Mouse (Mus musculus): Measurements from ENCODE around the gene Nkpd1. TPM values are rescaled to one million over a fixed set of nuclear protein-coding genes. Genes with fewer than 3 reads are reported as not detected.

Gene Nkpd1
- total and polyA plus RNA-seq, 3 experiments: 1.1 to 2.1 (median 1.9) TPM

DNA sequence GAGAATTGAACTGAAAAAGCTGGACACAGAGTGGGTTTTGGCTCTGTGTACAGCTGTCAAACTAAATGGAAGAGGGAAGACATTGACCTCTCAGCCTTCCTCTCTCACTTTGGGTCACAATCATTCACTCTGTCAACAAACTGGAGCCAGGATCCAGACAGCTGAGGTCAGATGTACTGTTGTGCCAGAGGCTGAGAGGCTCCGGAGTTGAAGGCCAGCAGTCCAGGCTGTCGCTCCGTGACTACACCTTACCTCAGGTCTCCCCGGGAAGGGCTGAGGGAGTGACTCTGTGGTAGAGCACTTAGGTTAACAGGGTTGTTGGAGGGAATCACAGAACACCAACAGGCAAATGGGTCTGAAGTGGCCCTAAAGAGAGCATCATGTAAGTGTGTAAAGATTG, 19.3 kb upstream of the Nkpd1 start:
- TF ChIP-seq RCOR1 (conservative IDR thresholded peaks at IDR 0.05; ENCODE audit: low read depth, low read length): no peak
- TF ChIP-seq POLR2AphosphoS2 (IDR thresholded peaks at IDR 0.05; ENCODE audit: low read depth, low read length): no peak
- TF ChIP-seq NELFE (IDR thresholded peaks at IDR 0.05; ENCODE audit: low read depth, low read length): no peak
- no peak for TF ChIP-seq MAZ (IDR thresholded peaks at IDR 0.05; ENCODE audit: low read depth, low read length)
- no peak for TF ChIP-seq SIN3A (IDR thresholded peaks at IDR 0.05; ENCODE audit: low read length)
- TF ChIP-seq MYC (IDR thresholded peaks at IDR 0.05; ENCODE audit: low read depth, low read length): no peak
- no peak for TF ChIP-seq MXI1 (IDR thresholded peaks at IDR 0.05; ENCODE audit: low read depth, low read length)
- TF ChIP-seq UBTF (IDR thresholded peaks at IDR 0.05; ENCODE audit: low read depth, low read length): no peak
- no peak for TF ChIP-seq MEF2A (IDR thresholded peaks at IDR 0.05; ENCODE audit: borderline replicate concordance, low read depth, low read length)
- TF ChIP-seq KAT2A (IDR thresholded peaks at IDR 0.05; ENCODE audit: insufficient replicate concordance, low read length): no peak
- no peak for TF ChIP-seq GABPA (IDR thresholded peaks at IDR 0.05; ENCODE audit: insufficient replicate concordance, low read depth, low read length)
- TF ChIP-seq ELF1 (IDR thresholded peaks at IDR 0.05; ENCODE audit: low read depth, low read length): no peak
- no peak for TF ChIP-seq MAX (IDR thresholded peaks at IDR 0.05; ENCODE audit: low read length)
- no peaks in the 10 kb centered on the region for H3K4me1 ChIP-seq (ENCODE audit: control insufficient read depth in 1 of 2, insufficient read depth in 2 of 2)
- H3K4me3 ChIP-seq (replicated peaks in 1 of 3; ENCODE audit: low read depth in 2 of 3, low read length in 2 of 3, poor library complexity in 1 of 3): no peak overlapping the region
- H3K36me3 ChIP-seq (replicated peaks in 1 of 2; ENCODE audit: control insufficient read depth in 1 of 2, insufficient read depth in 1 of 2, low read length in 1 of 2): no peaks in the 10 kb centered on the region
- dilution Hi-C loops (cut with MboI; ENCODE audit: extremely low pct_ligation_motif_present, extremely low pct_unique_long_range_greater_than_20kb, low sequenced_read_pairs): no loop called here
- DNase-seq (ENCODE audit: extremely low read depth): no peak
- H3K27ac ChIP-seq (ENCODE audit: insufficient read depth, low read depth): no peak overlapping the region
- peaks cover 37% of the 10 kb centered on the region for H3K27me3 ChIP-seq (replicated peaks)
- no peak overlapping the region for H3K4me2 ChIP-seq (ENCODE audit: insufficient read depth, low read depth, poor library complexity, severe bottlenecking)
- no peaks in the 10 kb centered on the region for H3K9me3 ChIP-seq (replicated peaks; ENCODE audit: low read length)
- in situ Hi-C loops (cut with MboI; ENCODE audit: low pct_ligation_motif_present, low pct_unique_long_range_greater_than_20kb, low sequenced_read_pairs): no loop called here
- H3K9ac ChIP-seq (ENCODE audit: insufficient read depth, low read depth): no peak overlapping the region
- no peaks in the 10 kb centered on the region for H3K79me2 ChIP-seq (replicated peaks; ENCODE audit: control insufficient read depth, extremely low read depth, insufficient read depth, poor library complexity, severe bottlenecking)

DNA sequence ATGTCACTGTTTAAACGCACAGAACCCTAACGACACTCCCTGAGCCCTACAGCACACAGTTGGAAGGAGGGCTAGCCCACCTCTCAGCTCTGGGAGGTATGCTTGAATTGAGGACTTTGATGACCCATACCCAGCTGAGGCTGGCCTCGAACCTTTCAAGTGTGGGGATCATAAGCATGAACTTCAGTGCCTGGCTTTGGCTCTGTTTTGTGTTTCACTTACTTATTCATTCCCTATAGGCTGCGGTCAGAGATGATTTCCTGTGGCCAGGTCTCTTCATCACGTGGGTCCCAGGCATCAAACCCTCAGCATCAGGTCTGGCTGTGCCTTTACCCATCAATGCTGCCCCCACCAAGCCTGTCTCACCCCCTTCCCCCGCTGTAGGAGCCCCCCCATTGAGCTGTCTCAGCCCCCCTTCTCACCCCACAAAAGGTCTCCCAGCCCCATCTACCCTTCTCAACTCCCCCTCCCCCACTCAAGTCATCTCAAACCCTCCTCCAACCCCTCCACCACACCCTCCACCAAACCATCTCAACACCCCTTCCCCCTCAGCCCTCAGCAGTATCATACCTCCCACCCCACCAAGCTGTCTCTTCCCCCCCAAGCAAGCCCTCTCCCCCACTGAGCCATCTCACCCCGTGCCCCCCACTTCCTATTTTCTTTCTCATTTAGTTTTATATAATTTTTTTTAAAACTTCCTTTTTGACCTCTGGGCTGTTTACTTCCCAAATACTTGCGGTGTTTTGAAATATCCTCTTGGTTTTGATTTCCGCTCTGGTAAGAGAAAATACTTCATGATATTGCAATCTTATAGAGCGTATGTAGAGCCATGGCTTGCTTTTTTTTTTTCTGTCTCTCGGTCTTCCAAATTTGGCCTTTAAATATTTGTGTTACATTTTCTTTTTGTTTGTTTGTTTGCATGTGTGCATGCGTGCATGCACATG, 16.9 kb upstream of the Nkpd1 start:
- TF ChIP-seq MEF2A (IDR thresholded peaks at IDR 0.05; ENCODE audit: borderline replicate concordance, low read depth, low read length): no peak
- TF ChIP-seq EP300 (IDR thresholded peaks at IDR 0.05; ENCODE audit: low read length): no peak
- no peak for TF ChIP-seq MYC (IDR thresholded peaks at IDR 0.05; ENCODE audit: low read depth, low read length)
- no peak for TF ChIP-seq CTCF (conservative IDR thresholded peaks at IDR 0.05 in 1 of 2, IDR thresholded peaks at IDR 0.05 in 1 of 2; ENCODE audit: low read depth in 2 of 2, low read length in 2 of 2)
- TF ChIP-seq ZC3H11A (IDR thresholded peaks at IDR 0.05; ENCODE audit: low read depth, low read length): no peak
- no peak for TF ChIP-seq ZNF384 (IDR thresholded peaks at IDR 0.05; ENCODE audit: low read depth, low read length)
- no peak for TF ChIP-seq RCOR1 (conservative IDR thresholded peaks at IDR 0.05; ENCODE audit: low read depth, low read length)
- no peak for TF ChIP-seq BHLHE40 (IDR thresholded peaks at IDR 0.05; ENCODE audit: low read depth, low read length)
- TF ChIP-seq CHD2 (IDR thresholded peaks at IDR 0.05; ENCODE audit: low read length): no peak
- TF ChIP-seq TCF12 (IDR thresholded peaks at IDR 0.05; ENCODE audit: low read depth, low read length): no peak
- no peak for TF ChIP-seq JUND (conservative IDR thresholded peaks at IDR 0.05; ENCODE audit: low read depth, low read length)
- no peak for TF ChIP-seq MAX (IDR thresholded peaks at IDR 0.05; ENCODE audit: low read length)
- no peak for TF ChIP-seq MXI1 (IDR thresholded peaks at IDR 0.05; ENCODE audit: low read depth, low read length)
- no peak for TF ChIP-seq SIN3A (IDR thresholded peaks at IDR 0.05; ENCODE audit: low read length)
- TF ChIP-seq RAD21 (IDR thresholded peaks at IDR 0.05; ENCODE audit: low read depth, low read length): no peak
- TF ChIP-seq ZKSCAN1 (IDR thresholded peaks at IDR 0.05; ENCODE audit: borderline replicate concordance, low read depth, low read length): no peak
- no peak for TF ChIP-seq E2F4 (IDR thresholded peaks at IDR 0.05; ENCODE audit: insufficient replicate concordance, low read depth, low read length)
- H3K27ac ChIP-seq (ENCODE audit: insufficient read depth, low read depth): no peak overlapping the region
- H3K4me1 ChIP-seq (ENCODE audit: control insufficient read depth in 1 of 2, insufficient read depth in 2 of 2): peaks cover 0 to 3% of the 10 kb centered on the region in 2 experiments; a peak in 1 of 4 replicates
- no peak for DNase-seq (ENCODE audit: extremely low read depth)
- H3K36me3 ChIP-seq (replicated peaks in 1 of 2; ENCODE audit: control insufficient read depth in 1 of 2, insufficient read depth in 1 of 2, low read length in 1 of 2): peaks cover 0 to 6% of the 10 kb centered on the region in 2 experiments
- no peak overlapping the region for H3K4me3 ChIP-seq (replicated peaks in 1 of 3; ENCODE audit: low read depth in 2 of 3, low read length in 2 of 3, poor library complexity in 1 of 3)
- H3K9me3 ChIP-seq (replicated peaks; ENCODE audit: low read length): no peaks in the 10 kb centered on the region
- in situ Hi-C loops (cut with MboI; ENCODE audit: low pct_ligation_motif_present, low pct_unique_long_range_greater_than_20kb, low sequenced_read_pairs) (loop anchor here (10.0 kb wide), 2 partner anchors 74 to 374 kb away; partner anchors contain the start of genes Gemin7 and Zfp296), dilution Hi-C loops (cut with MboI; ENCODE audit: extremely low pct_ligation_motif_present, extremely low pct_unique_long_range_greater_than_20kb, low sequenced_read_pairs) (no loop called here)
- no peak overlapping the region for H3K4me2 ChIP-seq (ENCODE audit: insufficient read depth, low read depth, poor library complexity, severe bottlenecking)
- no peaks in the 10 kb centered on the region for H3K79me2 ChIP-seq (replicated peaks; ENCODE audit: control insufficient read depth, extremely low read depth, insufficient read depth, poor library complexity, severe bottlenecking)
- H3K27me3 ChIP-seq (replicated peaks): peaks cover 18% of the 10 kb centered on the region
- no peak overlapping the region for H3K9ac ChIP-seq (ENCODE audit: insufficient read depth, low read depth)

Measured in CH12.LX (cell line).